9 mouse cellular contexts compared by ENCODE assay signal in the genomic region with DNA sequence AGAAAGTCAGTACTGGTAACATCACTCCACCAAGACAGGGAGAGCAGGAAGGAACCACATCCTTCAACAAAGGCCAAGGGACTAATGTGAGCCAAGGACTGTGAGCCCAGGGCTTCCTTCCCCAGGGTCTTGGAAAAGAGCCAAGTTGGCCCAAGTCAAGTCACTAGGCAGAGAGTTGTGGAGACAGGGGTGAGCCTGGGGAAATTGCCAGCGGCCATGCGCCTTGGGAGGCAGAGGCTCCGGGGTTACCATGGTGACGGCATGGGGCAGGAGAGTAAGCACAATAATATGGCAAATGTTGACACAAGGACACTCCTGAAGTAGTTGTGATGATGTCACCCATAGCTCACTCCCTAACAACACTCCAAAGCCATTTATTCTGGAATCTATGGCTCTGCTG. TPM values are rescaled to one million over a fixed set of nuclear protein-coding genes. Genes with fewer than 3 reads are reported as not detected.
DNase-seq lines count a peak whose midpoint lies in the region; ATAC-seq lines count a peak whose summit lies in the region.
"Had no signal": no experiment of that assay in that cellular context is flagged by ENCODE, and none has a peak within 500 bp of the region (broad histone marks: within the 10 kb centered on the region; RNA-seq: fewer than 3 reads in every experiment).

No protein-coding gene starts in this region.

- no peak overlapping the region for H3K4me2 ChIP-seq in intestine, embryonic 14.5 days (ENCODE audit: low read length)
- H3K4me2 ChIP-seq in intestine, embryonic 16.5 days (ENCODE audit: low read depth, low read length): no peak overlapping the region
- no peak overlapping the region for H3K4me2 ChIP-seq in lung, embryonic 15.5 days

- no peak overlapping the region for H3K4me3 ChIP-seq in intestine, embryonic 14.5 days (ENCODE audit: low read depth, low read length)
- no peak overlapping the region for H3K4me3 ChIP-seq in intestine, embryonic 16.5 days (ENCODE audit: low read length)
- no peak overlapping the region for H3K4me3 ChIP-seq in lung, embryonic 15.5 days

- H3K27me3 ChIP-seq in intestine, embryonic 14.5 days (replicated peaks; ENCODE audit: control insufficient read depth, insufficient read depth, low read length): no peaks in the 10 kb centered on the region
- H3K27me3 ChIP-seq in intestine, embryonic 16.5 days (replicated peaks; ENCODE audit: control insufficient read depth, insufficient read depth, low read length): no peaks in the 10 kb centered on the region
- H3K27me3 ChIP-seq in lung, embryonic 15.5 days: no peaks in the 10 kb centered on the region

- ATAC-seq in intestine, embryonic 14.5 days (replicated peaks; ENCODE audit: low FRiP score, low TSS enrichment, low read depth): peak; percentile 62; the same call in 1 of the 2 replicates
- ATAC-seq in intestine, embryonic 16.5 days: no peak
- ATAC-seq in lung, embryonic 15.5 days (ENCODE audit: borderline replicate concordance, extremely low read depth, low FRiP score, low TSS enrichment): peak; percentile 55; the same call in 1 of the 2 replicates

- H3K27ac ChIP-seq in intestine, embryonic 14.5 days (ENCODE audit: low read depth): no peak overlapping the region
- H3K27ac ChIP-seq in intestine, embryonic 16.5 days (ENCODE audit: low read length): no peak overlapping the region
- H3K27ac ChIP-seq in lung, embryonic 15.5 days: no peak overlapping the region
- H3K27ac ChIP-seq: liver, embryonic 14.5 days had no signal

- no peaks in the 10 kb centered on the region for H3K9me3 ChIP-seq in intestine, embryonic 14.5 days (ENCODE audit: control insufficient read depth, low read length)
- H3K9me3 ChIP-seq in intestine, embryonic 16.5 days (ENCODE audit: control insufficient read depth, low read length): no peaks in the 10 kb centered on the region
- no peaks in the 10 kb centered on the region for H3K9me3 ChIP-seq in lung, embryonic 15.5 days

- H3K36me3 ChIP-seq in intestine, embryonic 14.5 days (ENCODE audit: control insufficient read depth, insufficient read depth, low read length): no peaks in the 10 kb centered on the region
- no peaks in the 10 kb centered on the region for H3K36me3 ChIP-seq in intestine, embryonic 16.5 days (ENCODE audit: control insufficient read depth, insufficient read depth, low read length)
- no peaks in the 10 kb centered on the region for H3K36me3 ChIP-seq in lung, embryonic 15.5 days

- no peaks in the 10 kb centered on the region for H3K4me1 ChIP-seq in intestine, embryonic 14.5 days (replicated peaks; ENCODE audit: control insufficient read depth, insufficient read depth, low read length)
- no peaks in the 10 kb centered on the region for H3K4me1 ChIP-seq in intestine, embryonic 16.5 days (ENCODE audit: control insufficient read depth, insufficient read depth, low read length)
- H3K4me1 ChIP-seq in lung, embryonic 15.5 days: 0 out of 2 replicates have a peak, but pooled peaks cover 3% of the 10 kb centered on the region

- no peak overlapping the region for H3K9ac ChIP-seq in intestine, embryonic 14.5 days (ENCODE audit: low read length)
- H3K9ac ChIP-seq in intestine, embryonic 16.5 days (ENCODE audit: low read depth, low read length): no peak overlapping the region
- no peak overlapping the region for H3K9ac ChIP-seq in lung, embryonic 15.5 days
- H3K9ac ChIP-seq: liver, embryonic 14.5 days had no signal

- DNase-seq in intestine, embryonic 14.5 days (ENCODE audit: low spot score): no peak
- peak; percentile 69 for DNase-seq in adrenal gland, postnatal 14 days
- peak; percentile 37 to 66 for DNase-seq in cerebellum, postnatal 4 days (ENCODE audit: low spot score in 2 of 2)
- DNase-seq in right cerebral cortex, postnatal 25 days: peak; percentile 9
- DNase-seq in thymus, postnatal 10 days (ENCODE audit: low spot score in 2 of 2): no peak
- DNase-seq in adipocyte (ENCODE audit: low spot score): no peak

- WGBS in intestine, embryonic 14.5 days: 67% methylated on average over 4 of the region's 4 CpGs
- 70% methylated on average over 4 of the region's 4 CpGs for WGBS in intestine, embryonic 16.5 days
- 36% methylated on average over 4 of the region's 4 CpGs for WGBS in lung, embryonic 15.5 days

RNA-seq across cellular contexts. Expression of a gene that starts 21.4 kb away (rescaled TPM):
- polyA plus RNA-seq in intestine, embryonic 14.5 days (2014; fragmentation: Nextera tagmentation; extraction: Ambion mirVana): 0.67 and 0.96 TPM in 2 replicates
- 0.17 and 0.20 TPM in 2 replicates for polyA plus RNA-seq in intestine, embryonic 16.5 days (2015; fragmentation: Nextera tagmentation; extraction: Ambion mirVana)
- total RNA-seq in adrenal gland, postnatal 14 days (2021): 2.2 and 3.4 TPM in 2 replicates
- 0.92 and 0.97 TPM in 2 replicates for polyA plus RNA-seq in lung, embryonic 15.5 days (2015; fragmentation: Nextera tagmentation; extraction: Ambion mirVana)

Comparison
In these comparisons a context has a peak if more than half of its experiments do, and no peak if none do; other contexts are left out.
1. DNase-seq: peak in adrenal gland, postnatal 14 days (single experiment), cerebellum, postnatal 4 days (2 of 2) and right cerebral cortex, postnatal 25 days (single experiment); none in intestine, embryonic 14.5 days (single experiment), thymus, postnatal 10 days (0 of 2) and adipocyte (single experiment).